Mouse (Mus musculus): ENCODE measurements around the gene Metap2. TPM values are rescaled to one million over a fixed set of nuclear protein-coding genes. Genes with fewer than 3 reads are reported as not detected.

Gene Metap2
- polyA plus RNA-seq, 1 experiment, result 265 TPM

DNA sequence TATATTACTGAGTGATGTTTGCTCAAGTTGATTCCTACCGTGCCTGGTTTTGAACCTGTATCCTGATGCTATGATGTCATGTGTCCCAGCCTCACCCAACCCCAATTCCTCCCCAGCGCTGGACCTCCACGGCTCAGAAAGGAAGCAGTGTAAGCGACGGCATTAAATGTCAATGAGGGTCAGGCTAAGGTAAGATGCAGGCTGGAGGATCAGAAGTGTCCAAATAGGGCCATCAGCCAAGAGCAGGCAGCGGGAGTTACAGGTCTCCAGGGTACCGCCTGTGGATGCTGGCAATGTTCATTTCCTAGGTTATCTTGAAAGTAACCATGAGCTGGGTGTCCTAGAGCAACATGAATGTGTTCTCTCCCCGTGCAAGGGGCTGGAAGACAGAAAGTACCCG is 34.5 kb upstream of the Metap2 start:
- Histone ChIP-seq H3K4me3 (ENCODE audit: insufficient read depth, low read length) (no peak overlapping the region), H3K27ac (ENCODE audit: insufficient read depth, low read length) (no peak overlapping the region), H3K4me1 (ENCODE audit: control insufficient read depth, insufficient read depth, low read length) (no peaks in the 10 kb centered on the region)
- no peak for TF ChIP-seq POLR2A (IDR thresholded peaks at IDR 0.05; ENCODE audit: low read depth, low read length)
- TF ChIP-seq CTCF (IDR thresholded peaks at IDR 0.05; ENCODE audit: borderline replicate concordance, insufficient read depth, low read length), result no peak

GRCm38 (mm10) chr10:93930236-93930824 is 33.4 kb upstream of the Metap2 start:
- no peak for TF ChIP-seq POLR2A (IDR thresholded peaks at IDR 0.05; ENCODE audit: low read depth, low read length)
- TF ChIP-seq CTCF (IDR thresholded peaks at IDR 0.05; ENCODE audit: borderline replicate concordance, insufficient read depth, low read length), result no peak
- no peak overlapping the region for H3K27ac ChIP-seq (ENCODE audit: insufficient read depth, low read length)
- H3K4me3 ChIP-seq (ENCODE audit: insufficient read depth, low read length), result no peak overlapping the region
- H3K4me1 ChIP-seq (ENCODE audit: control insufficient read depth, insufficient read depth, low read length), result no peaks in the 10 kb centered on the region

- TF ChIP-seq POLR2A (IDR thresholded peaks at IDR 0.05; ENCODE audit: low read depth, low read length), result no peak
- no peak for TF ChIP-seq CTCF (IDR thresholded peaks at IDR 0.05; ENCODE audit: borderline replicate concordance, insufficient read depth, low read length)
- H3K4me3 ChIP-seq (ENCODE audit: insufficient read depth, low read length), result no peak overlapping the region
- no peaks in the 10 kb centered on the region for H3K4me1 ChIP-seq (ENCODE audit: control insufficient read depth, insufficient read depth, low read length)
- H3K27ac ChIP-seq (ENCODE audit: insufficient read depth, low read length), result no peak overlapping the region
Observed at GRCm38 (mm10) chr10:93924666-93925065, 27.8 kb upstream of the Metap2 start.

DNA sequence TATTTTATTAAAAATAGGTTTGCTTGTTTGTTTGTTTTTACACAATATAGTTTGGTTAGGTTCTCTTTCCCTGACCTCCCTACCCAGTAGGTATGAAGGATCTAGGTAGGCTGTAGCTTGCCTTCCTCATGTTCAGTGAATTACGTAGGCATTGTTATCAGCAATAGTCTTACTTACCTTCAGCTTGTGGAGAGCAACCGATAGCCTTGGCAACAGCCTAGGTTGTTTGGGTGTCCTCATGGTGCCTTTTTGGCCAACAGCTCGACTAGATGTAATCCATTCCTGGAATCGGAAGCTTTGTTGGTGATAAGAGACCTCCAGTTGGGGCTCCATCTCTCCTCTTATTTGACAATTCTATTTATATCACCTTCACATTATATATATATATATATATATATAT is 24.3 kb upstream of the Metap2 start:
- no peak overlapping the region for H3K27ac ChIP-seq (ENCODE audit: insufficient read depth, low read length)
- TF ChIP-seq POLR2A (IDR thresholded peaks at IDR 0.05; ENCODE audit: low read depth, low read length) (no peak), CTCF (IDR thresholded peaks at IDR 0.05; ENCODE audit: borderline replicate concordance, insufficient read depth, low read length) (no peak)
- H3K4me1 ChIP-seq (ENCODE audit: control insufficient read depth, insufficient read depth, low read length), result peaks cover 2% of the 10 kb centered on the region; the same call in 1 of the 2 replicates
- H3K4me3 ChIP-seq (ENCODE audit: insufficient read depth, low read length), result no peak overlapping the region

- TF ChIP-seq CTCF (IDR thresholded peaks at IDR 0.05; ENCODE audit: borderline replicate concordance, insufficient read depth, low read length), result no peak
- no peak for TF ChIP-seq POLR2A (IDR thresholded peaks at IDR 0.05; ENCODE audit: low read depth, low read length)
- H3K4me1 ChIP-seq (ENCODE audit: control insufficient read depth, insufficient read depth, low read length), result peaks cover 2% of the 10 kb centered on the region; the same call in 1 of the 2 replicates
- H3K4me3 ChIP-seq (ENCODE audit: insufficient read depth, low read length), result no peak overlapping the region
- H3K27ac ChIP-seq (ENCODE audit: insufficient read depth, low read length), result no peak overlapping the region
Observed at GRCm38 (mm10) chr10:93919227-93919626, 22.3 kb upstream of the Metap2 start.

- no peak overlapping the region for H3K27ac ChIP-seq (ENCODE audit: insufficient read depth, low read length)
- no peak for TF ChIP-seq POLR2A (IDR thresholded peaks at IDR 0.05; ENCODE audit: low read depth, low read length)
- TF ChIP-seq CTCF (IDR thresholded peaks at IDR 0.05; ENCODE audit: borderline replicate concordance, insufficient read depth, low read length), result no peak
- no peak overlapping the region for H3K4me3 ChIP-seq (ENCODE audit: insufficient read depth, low read length)
- peaks cover 2% of the 10 kb centered on the region; the same call in 1 of the 2 replicates for H3K4me1 ChIP-seq (ENCODE audit: control insufficient read depth, insufficient read depth, low read length)
Observed at GRCm38 (mm10) chr10:93918701-93919100, 21.8 kb upstream of the Metap2 start.

- Histone ChIP-seq H3K4me1 (ENCODE audit: control insufficient read depth, insufficient read depth, low read length) (peaks cover 2% of the 10 kb centered on the region; the same call in 1 of the 2 replicates), H3K27ac (ENCODE audit: insufficient read depth, low read length) (no peak overlapping the region), H3K4me3 (ENCODE audit: insufficient read depth, low read length) (no peak overlapping the region)
- no peak for TF ChIP-seq CTCF (IDR thresholded peaks at IDR 0.05; ENCODE audit: borderline replicate concordance, insufficient read depth, low read length)
- no peak for TF ChIP-seq POLR2A (IDR thresholded peaks at IDR 0.05; ENCODE audit: low read depth, low read length)
Observed at GRCm38 (mm10) chr10:93918087-93918486, 21.2 kb upstream of the Metap2 start.

- H3K4me3 ChIP-seq (ENCODE audit: insufficient read depth, low read length), result no peak overlapping the region
- no peak overlapping the region for H3K27ac ChIP-seq (ENCODE audit: insufficient read depth, low read length)
- H3K4me1 ChIP-seq (ENCODE audit: control insufficient read depth, insufficient read depth, low read length), result peaks cover 2% of the 10 kb centered on the region; the same call in 1 of the 2 replicates
- no peak for TF ChIP-seq POLR2A (IDR thresholded peaks at IDR 0.05; ENCODE audit: low read depth, low read length)
- no peak for TF ChIP-seq CTCF (IDR thresholded peaks at IDR 0.05; ENCODE audit: borderline replicate concordance, insufficient read depth, low read length)
Observed at GRCm38 (mm10) chr10:93916778-93917177, 19.9 kb upstream of the Metap2 start.

DNA sequence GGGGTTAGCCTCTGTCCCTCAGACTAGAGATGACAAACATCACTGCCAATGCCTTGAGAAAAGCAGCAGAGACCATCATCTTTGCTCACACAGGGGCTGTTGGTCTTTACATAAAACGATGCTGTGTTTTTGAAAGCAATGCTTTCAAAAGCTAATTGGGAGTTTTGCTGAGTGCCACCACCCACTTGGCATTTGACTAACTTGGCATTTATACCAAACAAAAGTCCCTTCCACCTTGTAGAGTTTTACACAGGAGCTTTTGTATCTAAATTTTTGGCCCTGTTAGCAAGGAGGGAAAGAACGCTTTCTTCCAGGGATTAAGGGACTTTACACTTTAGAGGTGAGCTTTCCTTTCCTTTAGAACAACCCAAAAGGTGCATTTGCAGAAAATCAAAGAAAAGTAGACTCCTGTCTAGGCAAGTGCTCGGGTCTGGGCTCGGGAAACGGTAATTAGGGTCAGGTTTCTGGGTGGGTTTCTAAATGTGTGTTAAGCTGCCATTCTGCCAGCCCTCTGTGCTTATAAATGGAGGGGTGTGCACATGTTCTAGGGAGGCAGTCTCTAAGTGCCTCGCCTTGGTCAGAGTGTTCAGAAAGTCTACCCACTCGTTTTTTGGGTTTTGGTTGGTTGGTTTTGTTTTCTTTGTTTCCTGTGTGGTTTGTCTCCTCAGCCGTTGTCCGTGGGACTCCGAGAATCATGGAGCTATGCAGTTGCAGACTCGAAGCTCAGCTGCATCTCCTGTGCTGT is 18.8 kb upstream of the Metap2 start:
- Histone ChIP-seq H3K4me3 (ENCODE audit: insufficient read depth, low read length) (no peak overlapping the region), H3K27ac (ENCODE audit: insufficient read depth, low read length) (no peak overlapping the region), H3K4me1 (ENCODE audit: control insufficient read depth, insufficient read depth, low read length) (peaks cover 2% of the 10 kb centered on the region; the same call in 1 of the 2 replicates)
- no peak for TF ChIP-seq POLR2A (IDR thresholded peaks at IDR 0.05; ENCODE audit: low read depth, low read length)
- TF ChIP-seq CTCF (IDR thresholded peaks at IDR 0.05; ENCODE audit: borderline replicate concordance, insufficient read depth, low read length), result no peak

- no peak overlapping the region for H3K27ac ChIP-seq (ENCODE audit: insufficient read depth, low read length)
- H3K4me1 ChIP-seq (ENCODE audit: control insufficient read depth, insufficient read depth, low read length), result no peaks in the 10 kb centered on the region
- TF ChIP-seq CTCF (IDR thresholded peaks at IDR 0.05; ENCODE audit: borderline replicate concordance, insufficient read depth, low read length) (no peak), POLR2A (IDR thresholded peaks at IDR 0.05; ENCODE audit: low read depth, low read length) (no peak)
- H3K4me3 ChIP-seq (ENCODE audit: insufficient read depth, low read length), result no peak overlapping the region
Observed at GRCm38 (mm10) chr10:93913525-93913924, 16.6 kb upstream of the Metap2 start.

Data from embryonic fibroblast, embryonic 13.5 days (primary cell).